Comparison of ENCODE assay signal across 9 mouse cellular contexts in the genomic region with DNA sequence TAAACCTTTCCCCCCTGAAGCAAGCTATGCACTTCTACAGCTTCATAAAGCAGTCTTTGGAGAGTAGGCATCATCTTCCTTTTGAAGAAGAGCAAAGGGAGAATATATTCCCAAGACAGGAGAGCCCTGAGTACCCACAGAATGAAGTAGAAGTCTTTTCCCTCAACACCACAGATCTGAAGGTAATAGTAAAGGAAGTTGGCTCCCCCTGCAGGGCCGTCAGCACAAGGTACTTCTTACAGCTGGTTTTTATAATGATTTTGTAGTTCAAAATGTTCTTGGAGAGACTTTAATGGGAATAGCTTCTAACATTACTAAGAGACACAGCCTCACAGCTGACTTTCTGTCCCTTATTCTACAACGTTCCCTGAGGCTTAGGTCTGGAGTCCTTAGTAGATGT. TPM values are rescaled to one million over a fixed set of nuclear protein-coding genes. Genes with fewer than 3 reads are reported as not detected.
DNase-seq lines count a peak whose midpoint lies in the region; ATAC-seq and TF ChIP-seq lines count a peak whose summit lies in the region.
"Had no signal": no experiment of that assay in that cellular context is flagged by ENCODE, and none has a peak within 500 bp of the region (broad histone marks: within the 10 kb centered on the region; RNA-seq: fewer than 3 reads in every experiment).

No protein-coding gene starts in this region.

- 38% methylated on average over 2 of the region's 2 CpGs for WGBS in lung, postnatal 0 days
- WGBS in hindbrain, embryonic 12.5 days, result 52% methylated on average over 2 of the region's 2 CpGs

- no peaks in the 10 kb centered on the region for H3K4me1 ChIP-seq in lung, postnatal 0 days (ENCODE audit: insufficient read depth, low read depth, low read length)
- no peaks in the 10 kb centered on the region for H3K4me1 ChIP-seq in hindbrain, embryonic 12.5 days
- H3K4me1 ChIP-seq: liver, embryonic 15.5 days had no signal

- intact Hi-C loops in heart, postnatal 14 days (cut with DNase I), result no loop called here
- intact Hi-C loops in heart, postnatal 25 days (cut with DNase I), result loop anchor here (5.0 kb wide), 1 partner anchor 108 kb away; no protein-coding TSS in a partner anchor

- H3K4me2 ChIP-seq in lung, postnatal 0 days (replicated peaks; ENCODE audit: low read depth, low read length), result no peak overlapping the region
- H3K4me2 ChIP-seq in hindbrain, embryonic 12.5 days (replicated peaks), result no peak overlapping the region
- H3K4me2 ChIP-seq: liver, embryonic 15.5 days had no signal

- no peaks in the 10 kb centered on the region for H3K36me3 ChIP-seq in lung, postnatal 0 days (ENCODE audit: insufficient read depth, low read length)
- H3K36me3 ChIP-seq in hindbrain, embryonic 12.5 days, result no peaks in the 10 kb centered on the region
- H3K36me3 ChIP-seq: liver, embryonic 15.5 days had no signal

- ATAC-seq in activated CD4-positive, CD25-positive, alpha-beta regulatory T cell, adult 4 months, result peak; percentile 47
- no peak for ATAC-seq in lung, postnatal 0 days
- no peak for ATAC-seq in hindbrain, embryonic 12.5 days (ENCODE audit: low FRiP score)

- H3K27ac ChIP-seq in lung, postnatal 0 days (ENCODE audit: low read length), result no peak overlapping the region
- H3K27ac ChIP-seq in hindbrain, embryonic 12.5 days, result no peak overlapping the region
- H3K27ac ChIP-seq: liver, embryonic 15.5 days had no signal

- H3K27me3 ChIP-seq in lung, postnatal 0 days (replicated peaks; ENCODE audit: insufficient read depth, low read length), result no peaks in the 10 kb centered on the region
- no peaks in the 10 kb centered on the region for H3K27me3 ChIP-seq in hindbrain, embryonic 12.5 days
- H3K27me3 ChIP-seq: liver, embryonic 15.5 days had no signal

- H3K9ac ChIP-seq in lung, postnatal 0 days (replicated peaks; ENCODE audit: low read depth), result no peak overlapping the region
- no peak overlapping the region for H3K9ac ChIP-seq in hindbrain, embryonic 12.5 days
- H3K9ac ChIP-seq: liver, embryonic 15.5 days had no signal

- TF ChIP-seq EP300 in lung, postnatal 0 days (IDR thresholded peaks at IDR 0.05), result no peak

- DNase-seq in heart, postnatal 14 days, result peak; percentile 18 to 33
- no peak for DNase-seq in heart, postnatal 25 days (ENCODE audit: low spot score)
- peak; percentile 10 to 19 for DNase-seq in B cell, adult 2 months
- DNase-seq in lung, postnatal 0 days (ENCODE audit: low spot score), result peak; percentile 33
- DNase-seq in layer of hippocampus, postnatal 14 days (ENCODE audit: low spot score in 2 of 2), result no peak
- DNase-seq in MN1 (ENCODE audit: low spot score), result no peak

- no peak overlapping the region for H3K4me3 ChIP-seq in lung, postnatal 0 days (ENCODE audit: low read depth, low read length)
- no peak overlapping the region for H3K4me3 ChIP-seq in hindbrain, embryonic 12.5 days
- H3K4me3 ChIP-seq: liver, embryonic 15.5 days had no signal

- peak; percentile 60 for TF ChIP-seq CTCF in lung, postnatal 0 days (IDR thresholded peaks at IDR 0.05)

- no peaks in the 10 kb centered on the region for H3K9me3 ChIP-seq in lung, postnatal 0 days (ENCODE audit: low read length)
- no peaks in the 10 kb centered on the region for H3K9me3 ChIP-seq in hindbrain, embryonic 12.5 days (replicated peaks)
- H3K9me3 ChIP-seq: liver, embryonic 15.5 days had no signal

RNA-seq across cellular contexts. Expression of a gene that starts 19.8 kb away (rescaled TPM):
- total RNA-seq in heart, postnatal 14 days (2021), result under 1 TPM in 1 of 2 experiments, not detected in 1; 0.24 TPM
- under 1 TPM in 1 of 2 experiments, not detected in 1; 0.10 TPM for total RNA-seq in heart, postnatal 25 days (2021)
- 100 to 1,000 TPM; 132 to 133 TPM for polyA plus RNA-seq in activated CD4-positive, CD25-positive, alpha-beta regulatory T cell, adult 4 months (2017; shearing (Covaris generic))
- 0.06 TPM in 1 of 2 replicates, not detected in the other for polyA plus RNA-seq in lung, postnatal 0 days (2015; fragmentation: Nextera tagmentation; extraction: Ambion mirVana)
- polyA plus RNA-seq in hindbrain, embryonic 12.5 days (2016; fragmentation: Nextera tagmentation; extraction: Ambion mirVana), result not detected in 2 replicates
- total RNA-seq in layer of hippocampus, postnatal 14 days (2021), result under 1 TPM in 1 of 2 experiments, not detected in 1; 0.18 TPM

RNA-seq across cellular contexts. Expression of a gene that starts 54.6 kb away (rescaled TPM):
- 10 to 100 TPM; 11.7 to 12.2 TPM for total RNA-seq in heart, postnatal 14 days (2021)
- total RNA-seq in heart, postnatal 25 days (2021), result 10 to 100 TPM; 12.4 to 12.7 TPM
- polyA plus RNA-seq in activated CD4-positive, CD25-positive, alpha-beta regulatory T cell, adult 4 months (2017; shearing (Covaris generic)), result 10 to 100 TPM in 1 of 2 experiments, 1 to 10 TPM in 1; 3.6 to 25.0 TPM
- polyA plus RNA-seq in lung, postnatal 0 days (2015; fragmentation: Nextera tagmentation; extraction: Ambion mirVana), result 0.73 and 1.2 TPM in 2 replicates
- 1.6 and 3.4 TPM in 2 replicates for polyA plus RNA-seq in hindbrain, embryonic 12.5 days (2016; fragmentation: Nextera tagmentation; extraction: Ambion mirVana)
- total RNA-seq in layer of hippocampus, postnatal 14 days (2021), result 10 to 100 TPM; 10.3 to 11.7 TPM

Comparison
In these comparisons a context has a peak if more than half of its experiments do, and no peak if none do; other contexts are left out.
1. DNase-seq: peak in heart, postnatal 14 days (2 of 2), B cell, adult 2 months (2 of 2) and lung, postnatal 0 days (single experiment); none in heart, postnatal 25 days (single experiment), layer of hippocampus, postnatal 14 days (0 of 2) and MN1 (single experiment).